Mouse (Mus musculus): ENCODE data around the gene Olfr1221. TPM values are rescaled to one million over a fixed set of nuclear protein-coding genes. Genes with fewer than 3 reads are reported as not detected.
"Not testable (repeated sequence)": the region's sequence is repeated elsewhere in the genome, so short reads cannot be mapped to it uniquely, and the experiment has no call there.

The Olfr1221 gene
- not detected in 2 replicates for polyA plus RNA-seq (2014; fragmentation: Nextera tagmentation; extraction: Ambion mirVana)

DNA sequence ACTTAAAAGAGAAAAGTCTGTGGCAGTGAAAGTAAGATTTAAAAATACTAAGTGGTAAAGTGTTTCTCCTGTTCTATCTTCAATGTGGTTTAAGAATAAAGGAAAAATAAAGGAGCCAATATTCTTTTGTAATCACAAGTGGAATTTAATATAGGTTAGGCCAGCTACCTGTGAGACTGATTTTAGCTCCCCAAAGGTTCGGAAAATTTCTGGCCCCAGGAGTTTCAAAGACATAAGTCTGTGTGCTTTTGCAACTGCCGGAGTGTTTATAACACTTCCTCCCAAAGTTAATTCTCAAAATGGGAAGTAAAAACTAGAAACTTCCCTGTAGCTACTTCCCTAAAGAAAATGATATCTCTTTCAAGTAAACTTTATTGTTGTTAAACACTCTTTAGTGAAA, at the start of gene Olfr1221:
Olfr1221 (minus strand) TSS at position 101 of the 400 bp plus-strand sequence.
- Histone ChIP-seq H3K4me1 (replicated peaks; ENCODE audit: control insufficient read depth, insufficient read depth, low read length) (no peaks in the 10 kb centered on the region), H3K27ac (ENCODE audit: low read depth, low read length) (no peak within 1 kb of the TSS), H3K4me2 (no peak within 1 kb of the TSS), H3K27me3 (replicated peaks; ENCODE audit: control insufficient read depth, insufficient read depth, low read length) (no peaks in the 10 kb centered on the region), H3K4me3 (ENCODE audit: low read depth, low read length) (no peak within 1 kb of the TSS), H3K9ac (ENCODE audit: low read depth, low read length) (no peak within 1 kb of the TSS), H3K9me3 (ENCODE audit: control insufficient read depth, low read length) (no peaks in the 10 kb centered on the region), H3K36me3 (ENCODE audit: control insufficient read depth, insufficient read depth, low read length) (no peaks in the 10 kb centered on the region)
- WGBS = 66% methylated on average over 2 of the region's 2 CpGs
- ATAC-seq (replicated peaks; ENCODE audit: low FRiP score) (no peak), DNase-seq (ENCODE audit: low spot score) (no peak)

DNA sequence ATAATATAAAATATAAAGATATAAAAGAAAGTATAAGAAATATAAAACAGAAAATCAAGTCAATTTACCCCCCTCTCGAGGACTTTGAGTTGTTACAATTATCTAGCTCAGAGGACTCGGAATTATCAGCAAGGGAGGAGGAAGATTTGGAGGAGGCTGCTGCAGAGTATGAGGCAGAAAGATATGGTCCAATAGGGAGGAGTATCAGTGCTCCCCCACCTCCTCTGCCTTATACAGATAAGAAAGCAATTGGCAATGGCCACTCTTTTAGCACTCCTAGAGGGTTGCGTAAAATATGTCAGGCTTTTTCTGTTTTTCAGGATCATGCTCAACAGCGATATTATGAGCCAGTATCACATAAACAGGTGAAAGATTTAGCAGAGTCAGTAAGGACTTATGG, 47.6 kb upstream of the Olfr1221 start:
- WGBS = 83% methylated on average over 4 of the region's 4 CpGs
- H3K27me3 ChIP-seq (replicated peaks; ENCODE audit: control insufficient read depth, insufficient read depth, low read length); H3K4me3 ChIP-seq (ENCODE audit: low read depth, low read length); H3K4me1 ChIP-seq (replicated peaks; ENCODE audit: control insufficient read depth, insufficient read depth, low read length); ATAC-seq (replicated peaks; ENCODE audit: low FRiP score); H3K4me2 ChIP-seq; H3K27ac ChIP-seq (ENCODE audit: low read depth, low read length); DNase-seq (ENCODE audit: low spot score); H3K9me3 ChIP-seq (ENCODE audit: control insufficient read depth, low read length); H3K9ac ChIP-seq (ENCODE audit: low read depth, low read length); H3K36me3 ChIP-seq (ENCODE audit: control insufficient read depth, insufficient read depth, low read length): not testable (repeated sequence)

DNA sequence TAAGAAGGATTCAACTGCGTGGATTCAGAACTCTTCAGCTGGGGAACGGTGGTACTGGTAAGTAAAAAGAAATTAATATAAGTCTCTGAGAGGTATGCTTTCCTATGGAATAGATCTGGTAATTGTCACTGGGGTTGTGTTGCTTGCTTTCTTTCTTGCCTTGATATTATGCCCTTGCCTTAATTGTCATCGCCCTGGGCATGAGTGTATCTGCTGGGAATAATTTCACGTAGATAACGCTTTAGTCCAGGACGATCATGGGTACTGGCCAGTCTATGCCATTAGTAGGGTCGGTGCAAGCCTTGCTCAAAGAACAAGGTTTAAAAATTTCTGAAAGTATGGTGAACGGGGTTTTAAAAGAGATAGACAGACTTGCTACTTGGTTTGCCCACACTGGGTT, 46.9 kb upstream of the Olfr1221 start, which contains the start of gene Olfr1224-ps1:
Olfr1224-ps1 (minus strand) TSS at position 101 of the 400 bp plus-strand sequence.
- not testable (repeated sequence) for ATAC-seq (replicated peaks; ENCODE audit: low FRiP score); H3K27me3 ChIP-seq (replicated peaks; ENCODE audit: control insufficient read depth, insufficient read depth, low read length); H3K9me3 ChIP-seq (ENCODE audit: control insufficient read depth, low read length); H3K9ac ChIP-seq (ENCODE audit: low read depth, low read length); H3K36me3 ChIP-seq (ENCODE audit: control insufficient read depth, insufficient read depth, low read length); H3K4me2 ChIP-seq; H3K27ac ChIP-seq (ENCODE audit: low read depth, low read length); H3K4me3 ChIP-seq (ENCODE audit: low read depth, low read length); H3K4me1 ChIP-seq (replicated peaks; ENCODE audit: control insufficient read depth, insufficient read depth, low read length); DNase-seq (ENCODE audit: low spot score)
- WGBS = 92% methylated on average over 8 of the region's 8 CpGs

DNA sequence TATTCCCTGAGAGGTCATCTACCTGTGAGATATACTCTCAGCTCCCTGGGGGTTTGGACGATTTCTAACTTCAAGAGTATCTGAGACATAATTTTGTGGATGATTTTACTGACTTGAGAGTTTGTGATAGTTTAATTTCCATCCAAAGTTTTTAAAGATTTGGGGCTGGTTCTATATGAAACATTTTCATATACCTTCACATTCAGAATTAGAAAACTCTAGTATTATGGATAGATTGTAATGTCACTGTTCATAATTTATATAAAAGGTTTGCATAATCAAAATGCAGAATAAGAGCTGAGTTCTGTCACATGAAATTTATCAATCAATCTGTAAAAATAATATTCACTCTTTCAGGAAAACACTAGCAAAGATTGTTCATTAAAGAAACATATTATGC, 34.4 kb upstream of the Olfr1221 start, which contains the start of gene Olfr1223:
Olfr1223 (minus strand) TSS at position 101 of the 400 bp plus-strand sequence.
- Histone ChIP-seq H3K9me3 (ENCODE audit: control insufficient read depth, low read length) (no peaks in the 10 kb centered on the region), H3K9ac (ENCODE audit: low read depth, low read length) (no peak within 1 kb of the TSS), H3K27ac (ENCODE audit: low read depth, low read length) (no peak within 1 kb of the TSS), H3K4me3 (ENCODE audit: low read depth, low read length) (no peak within 1 kb of the TSS), H3K4me2 (no peak within 1 kb of the TSS), H3K27me3 (replicated peaks; ENCODE audit: control insufficient read depth, insufficient read depth, low read length) (no peaks in the 10 kb centered on the region), H3K4me1 (replicated peaks; ENCODE audit: control insufficient read depth, insufficient read depth, low read length) (no peaks in the 10 kb centered on the region), H3K36me3 (ENCODE audit: control insufficient read depth, insufficient read depth, low read length) (no peaks in the 10 kb centered on the region)
- WGBS = 53% methylated on average over 1 of the region's 1 CpGs
- no peak for ATAC-seq (replicated peaks; ENCODE audit: low FRiP score)
- no peak for DNase-seq (ENCODE audit: low spot score)

DNA sequence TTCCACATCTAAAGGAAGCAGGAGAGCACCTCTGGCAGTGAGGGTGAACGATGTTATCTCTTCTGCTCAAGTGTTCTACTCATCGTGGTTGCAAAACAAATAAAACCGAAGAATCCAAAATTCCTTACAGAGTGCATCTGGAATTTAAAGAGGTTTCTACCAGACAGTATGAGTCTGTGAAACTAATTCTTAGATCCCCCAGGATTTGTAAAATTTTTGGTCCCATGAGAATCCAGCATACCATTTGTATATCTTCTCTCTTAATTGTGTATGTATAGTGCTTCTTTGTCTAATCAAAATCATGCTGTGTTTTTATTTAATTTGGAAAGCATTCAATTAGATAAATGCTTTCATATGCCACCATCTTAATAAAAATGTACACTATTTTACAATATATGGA, 15.9 kb upstream of the Olfr1221 start, which contains the start of gene Olfr1222:
Olfr1222 (minus strand) TSS at position 101 of the 400 bp plus-strand sequence.
- DNase-seq (ENCODE audit: low spot score) = no peak
- H3K4me1 ChIP-seq (replicated peaks; ENCODE audit: control insufficient read depth, insufficient read depth, low read length) = no peaks in the 10 kb centered on the region
- ATAC-seq (replicated peaks; ENCODE audit: low FRiP score) = no peak
- H3K27ac ChIP-seq (ENCODE audit: low read depth, low read length) = no peak within 1 kb of the TSS
- H3K27me3 ChIP-seq (replicated peaks; ENCODE audit: control insufficient read depth, insufficient read depth, low read length) = no peaks in the 10 kb centered on the region
- no peak within 1 kb of the TSS for H3K4me2 ChIP-seq
- H3K36me3 ChIP-seq (ENCODE audit: control insufficient read depth, insufficient read depth, low read length) = no peaks in the 10 kb centered on the region
- H3K9ac ChIP-seq (ENCODE audit: low read depth, low read length) = no peak within 1 kb of the TSS
- no peaks in the 10 kb centered on the region for H3K9me3 ChIP-seq (ENCODE audit: control insufficient read depth, low read length)
- WGBS = 51% methylated on average over 3 of the region's 3 CpGs
- H3K4me3 ChIP-seq (ENCODE audit: low read depth, low read length) = no peak within 1 kb of the TSS

DNA sequence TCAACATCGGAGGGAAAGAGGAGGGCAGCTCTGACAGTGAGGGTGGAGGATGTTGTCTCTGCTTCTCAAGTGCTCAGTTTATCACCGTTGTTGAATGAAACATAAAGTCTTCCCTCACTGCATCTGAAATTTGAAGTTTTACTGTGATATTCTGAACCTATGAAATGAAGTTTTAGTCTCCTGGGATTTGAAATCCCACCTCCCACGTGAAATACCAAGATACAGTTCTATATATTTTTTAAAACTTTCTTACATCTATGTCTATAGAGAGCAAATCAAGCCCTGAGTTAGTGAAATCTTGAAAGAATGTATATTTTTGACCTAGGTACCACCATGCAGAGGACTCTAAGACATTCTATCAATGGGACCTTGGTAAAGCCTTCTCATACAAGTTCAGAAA, 10.3 kb downstream of the Olfr1221 start, which contains the start of gene Olfr1220:
Olfr1220 (minus strand) TSS at position 101 of the 400 bp plus-strand sequence.
- no peaks in the 10 kb centered on the region for H3K9me3 ChIP-seq (ENCODE audit: control insufficient read depth, low read length)
- no peak within 1 kb of the TSS for H3K4me2 ChIP-seq
- 66% methylated on average over 3 of the region's 3 CpGs for WGBS
- H3K4me1 ChIP-seq (replicated peaks; ENCODE audit: control insufficient read depth, insufficient read depth, low read length) = no peaks in the 10 kb centered on the region
- no peak within 1 kb of the TSS for H3K27ac ChIP-seq (ENCODE audit: low read depth, low read length)
- H3K36me3 ChIP-seq (ENCODE audit: control insufficient read depth, insufficient read depth, low read length) = no peaks in the 10 kb centered on the region
- no peak within 1 kb of the TSS for H3K9ac ChIP-seq (ENCODE audit: low read depth, low read length)
- no peaks in the 10 kb centered on the region for H3K27me3 ChIP-seq (replicated peaks; ENCODE audit: control insufficient read depth, insufficient read depth, low read length)
- ATAC-seq (replicated peaks; ENCODE audit: low FRiP score) (no peak), DNase-seq (ENCODE audit: low spot score) (no peak)
- no peak within 1 kb of the TSS for H3K4me3 ChIP-seq (ENCODE audit: low read depth, low read length)

DNA sequence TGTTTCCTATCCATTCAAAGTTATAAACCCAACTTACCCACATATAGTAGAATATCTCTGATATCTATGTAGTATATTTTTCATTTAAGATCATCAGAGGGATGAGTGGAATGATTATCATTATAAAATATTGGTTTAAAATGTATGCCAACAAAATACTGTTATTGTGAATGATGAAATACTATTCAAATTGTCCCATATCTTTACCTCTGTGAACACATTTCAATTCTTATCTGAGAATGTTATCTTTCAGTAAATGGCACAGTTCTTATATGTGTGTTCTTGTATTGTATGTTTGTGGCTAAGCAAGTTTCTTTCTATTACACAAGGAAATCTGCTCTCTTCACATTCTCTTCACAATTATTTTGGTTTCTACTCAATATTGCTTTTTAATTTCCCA, 11.4 kb downstream of the Olfr1221 start:
- no peaks in the 10 kb centered on the region for H3K9me3 ChIP-seq (ENCODE audit: control insufficient read depth, low read length)
- no peak overlapping the region for H3K27ac ChIP-seq (ENCODE audit: low read depth, low read length)
- ATAC-seq (replicated peaks; ENCODE audit: low FRiP score) = no peak
- H3K36me3 ChIP-seq (ENCODE audit: control insufficient read depth, insufficient read depth, low read length) = no peaks in the 10 kb centered on the region
- no peak overlapping the region for H3K9ac ChIP-seq (ENCODE audit: low read depth, low read length)
- no peaks in the 10 kb centered on the region for H3K27me3 ChIP-seq (replicated peaks; ENCODE audit: control insufficient read depth, insufficient read depth, low read length)
- no peak overlapping the region for H3K4me3 ChIP-seq (ENCODE audit: low read depth, low read length)
- DNase-seq (ENCODE audit: low spot score) = no peak
- H3K4me2 ChIP-seq = no peak overlapping the region
- H3K4me1 ChIP-seq (replicated peaks; ENCODE audit: control insufficient read depth, insufficient read depth, low read length) = no peaks in the 10 kb centered on the region

DNA sequence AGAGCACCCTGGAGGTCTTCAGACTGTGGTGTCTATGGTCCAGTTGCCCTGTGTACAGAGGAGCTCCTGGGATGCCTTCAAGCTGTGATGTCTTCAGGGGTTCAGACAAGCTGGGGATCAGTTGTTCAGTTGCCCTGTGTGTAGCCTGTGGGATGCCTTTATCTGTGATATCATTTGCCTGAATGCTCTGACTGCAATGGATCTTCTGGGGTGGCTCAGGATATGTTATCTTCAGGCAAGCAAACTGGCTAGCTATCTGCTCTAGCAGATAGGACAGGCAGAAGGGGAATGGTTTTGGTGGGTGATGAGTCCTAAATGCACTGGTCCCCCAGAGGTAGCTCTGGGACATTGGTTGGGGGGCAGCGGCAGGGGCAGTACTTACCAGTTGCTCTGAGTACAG, 23.2 kb downstream of the Olfr1221 start:
- 86% methylated on average over 1 of the region's 1 CpGs for WGBS

DNA sequence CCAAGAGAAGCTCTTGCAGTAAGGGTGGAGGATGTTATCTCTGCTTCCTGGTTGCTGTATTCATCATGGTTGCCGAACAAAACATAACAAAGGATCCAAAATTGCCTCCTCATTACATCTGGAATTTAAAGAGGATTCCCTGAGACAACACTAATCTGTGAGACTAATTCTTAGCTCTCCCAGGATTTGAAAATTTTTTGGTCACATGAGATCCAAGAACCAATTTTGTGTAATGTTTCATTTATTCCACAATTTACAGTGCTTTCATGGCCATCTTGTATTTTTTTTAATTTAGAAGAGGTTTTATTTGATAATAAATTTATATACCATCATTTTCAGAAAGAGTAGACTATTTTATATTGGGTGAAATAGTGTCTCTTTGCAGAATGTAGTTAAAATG, 33.7 kb downstream of the Olfr1221 start, which contains the start of gene Olfr1219:
Olfr1219 (minus strand) TSS at position 101 of the 400 bp plus-strand sequence.
- no peak for ATAC-seq (replicated peaks; ENCODE audit: low FRiP score)
- no peaks in the 10 kb centered on the region for H3K9me3 ChIP-seq (ENCODE audit: control insufficient read depth, low read length)
- WGBS = 54% methylated on average over 1 of the region's 1 CpGs
- no peaks in the 10 kb centered on the region for H3K4me1 ChIP-seq (replicated peaks; ENCODE audit: control insufficient read depth, insufficient read depth, low read length)
- DNase-seq (ENCODE audit: low spot score) = no peak
- H3K4me2 ChIP-seq = no peak within 1 kb of the TSS
- H3K27ac ChIP-seq (ENCODE audit: low read depth, low read length) = no peak within 1 kb of the TSS
- H3K9ac ChIP-seq (ENCODE audit: low read depth, low read length) = no peak within 1 kb of the TSS
- no peaks in the 10 kb centered on the region for H3K27me3 ChIP-seq (replicated peaks; ENCODE audit: control insufficient read depth, insufficient read depth, low read length)
- no peak within 1 kb of the TSS for H3K4me3 ChIP-seq (ENCODE audit: low read depth, low read length)
- H3K36me3 ChIP-seq (ENCODE audit: control insufficient read depth, insufficient read depth, low read length) = no peaks in the 10 kb centered on the region

More for the DNA sequence above, 23.2 kb downstream of the Olfr1221 start:
- Histone ChIP-seq H3K27ac (ENCODE audit: low read depth, low read length) (no peak overlapping the region), H3K27me3 (replicated peaks; ENCODE audit: control insufficient read depth, insufficient read depth, low read length) (no peaks in the 10 kb centered on the region), H3K36me3 (ENCODE audit: control insufficient read depth, insufficient read depth, low read length) (no peaks in the 10 kb centered on the region), H3K4me2 (no peak overlapping the region), H3K9ac (ENCODE audit: low read depth, low read length) (no peak overlapping the region), H3K4me3 (ENCODE audit: low read depth, low read length) (no peak overlapping the region), H3K9me3 (ENCODE audit: control insufficient read depth, low read length) (no peaks in the 10 kb centered on the region), H3K4me1 (replicated peaks; ENCODE audit: control insufficient read depth, insufficient read depth, low read length) (no peaks in the 10 kb centered on the region)
- ATAC-seq (replicated peaks; ENCODE audit: low FRiP score) = no peak
- DNase-seq (ENCODE audit: low spot score) = no peak

All from liver, embryonic 11.5 days (tissue).